Mouse (Mus musculus) limb, embryonic 14.5 days (tissue): ENCODE data around the gene Zfp281. TPM values are rescaled to one million over a fixed set of nuclear protein-coding genes. Genes with fewer than 3 reads are reported as not detected.

ENCODE experiments used
- ATAC-seq: fragments of 200-750 bp; cut with Nextera tagmentation; 2 replicates; pipeline ENCODE4 v1.8.0; 2017; ENCODE audit warnings: low read depth, moderate number of reproducible peaks, moderate TSS enrichment; ENCODE audit not compliant: low FRiP score
- DNase-seq: peaks from one replicate; pipeline ENCODE4 v3.0.0-alpha.2; 2015; ENCODE audit warnings: low spot score
- H3K27ac ChIP-seq: fragments of 300-500 bp; sonication (generic); replicated peaks from 2 replicates; pipeline ENCODE4 v1.5.1; 2014; ENCODE audit warnings: low read depth, mild to moderate bottlenecking, low read length, moderate library complexity, mixed read lengths
- H3K27me3 ChIP-seq: fragments of 300-500 bp; sonication (generic); 2 replicates; pipeline ENCODE4 v1.6.1; 2014; ENCODE audit warnings: low read length, mixed read lengths; ENCODE audit not compliant: control insufficient read depth, insufficient read depth
- H3K36me3 ChIP-seq: fragments of 300-500 bp; sonication (generic); 2 replicates; pipeline ENCODE4 v1.6.1; 2014; ENCODE audit warnings: mild to moderate bottlenecking, low read length, moderate library complexity, mixed read lengths; ENCODE audit not compliant: control insufficient read depth, insufficient read depth
- H3K4me1 ChIP-seq: fragments of 300-500 bp; sonication (generic); 2 replicates; pipeline ENCODE4 v1.6.1; 2014; ENCODE audit warnings: antibody characterized with exemption, low read length, mixed read lengths; ENCODE audit not compliant: control insufficient read depth, insufficient read depth
- H3K4me2 ChIP-seq: fragments of 300-500 bp; sonication (generic); replicated peaks from 2 replicates; pipeline ENCODE4 v1.6.1; 2014; ENCODE audit warnings: low read depth, mild to moderate bottlenecking, low read length, moderate library complexity; ENCODE audit not compliant: severe bottlenecking
- H3K4me3 ChIP-seq: fragments of 300-500 bp; sonication (generic); replicated peaks from 2 replicates; pipeline ENCODE4 v1.5.1; 2014; ENCODE audit warnings: low read length
- H3K9ac ChIP-seq: fragments of 300-500 bp; sonication (generic); 2 replicates; pipeline ENCODE4 v1.6.1; 2014; ENCODE audit warnings: mild to moderate bottlenecking, low read depth, low read length, moderate library complexity; ENCODE audit not compliant: severe bottlenecking
- H3K9me3 ChIP-seq: fragments of 300-500 bp; sonication (generic); 2 replicates; pipeline ENCODE4 v1.6.1; 2016; ENCODE audit warnings: low read length; ENCODE audit not compliant: control insufficient read depth
- POLR2A ChIP-seq: fragments of 200-500 bp; IDR thresholded peaks from 2 replicates; pipeline ENCODE4 v1.8.0; 2012; ENCODE audit warnings: inconsistent platforms, mild to moderate bottlenecking, moderate library complexity, borderline replicate concordance; ENCODE audit not compliant: insufficient read depth, insufficient read length; ENCODE audit errors: extremely low read depth
- WGBS: fragments of 180-500 bp; shearing (Covaris S2); extraction: QIAGEN DNeasy Blood & Tissue Kit; methylation state at CpG from one replicate; pipeline ENCODE4 v1.1.7; 2014; 5-methylcytosine and 5-hydroxymethylcytosine counted together
- polyA plus RNA-seq, 2 experiments: library from polyadenylated mRNA; depleted of rRNA in 1 of 2; stranded (reverse) in 1 of 2; unstranded in 1 of 2; fragments of >200 nt; fragmentation: Nextera tagmentation in 1 of 2; extraction: Ambion mirVana in 1 of 2; gene quantifications; 2 replicates each; pipeline versions ENCODE4 v1.2.1 to v1.2.3; 2012 to 2014

Gene Zfp281
- polyA plus RNA-seq, 2 experiments, result 11.0 to 21.7 TPM

DNA sequence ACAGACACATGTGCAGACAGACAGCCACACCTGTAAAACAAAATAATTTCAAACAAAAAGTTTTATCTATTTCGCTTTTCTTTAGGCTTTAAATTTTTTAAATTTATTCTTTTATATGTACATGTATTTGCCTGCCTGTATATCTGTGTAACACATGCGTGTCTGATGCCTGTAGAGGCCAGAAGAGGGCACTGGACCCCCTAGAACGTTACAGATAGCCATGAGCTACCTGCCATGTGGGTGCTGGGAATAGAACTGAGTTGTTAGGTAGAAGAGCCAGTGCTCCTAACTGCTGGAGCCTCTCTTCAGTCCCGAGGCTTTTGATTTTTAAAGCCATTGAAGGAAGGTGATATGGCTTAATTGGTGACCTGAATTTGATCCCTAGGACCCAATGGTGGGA, 20.5 kb upstream of the Zfp281 start:
- Histone ChIP-seq H3K27me3 (no peaks in the 10 kb centered on the region), H3K27ac (no peak overlapping the region), H3K9me3 (no peaks in the 10 kb centered on the region), H3K9ac (no peak overlapping the region), H3K4me2 (no peak overlapping the region), H3K4me1 (peaks cover 4% of the 10 kb centered on the region; the same call in 1 of the 2 replicates), H3K4me3 (no peak overlapping the region), H3K36me3 (no peaks in the 10 kb centered on the region)
- WGBS, result 81% methylated on average over 4 of the region's 4 CpGs
- DNase-seq, result no peak
- no peak for TF ChIP-seq POLR2A
- no peak for ATAC-seq

DNA sequence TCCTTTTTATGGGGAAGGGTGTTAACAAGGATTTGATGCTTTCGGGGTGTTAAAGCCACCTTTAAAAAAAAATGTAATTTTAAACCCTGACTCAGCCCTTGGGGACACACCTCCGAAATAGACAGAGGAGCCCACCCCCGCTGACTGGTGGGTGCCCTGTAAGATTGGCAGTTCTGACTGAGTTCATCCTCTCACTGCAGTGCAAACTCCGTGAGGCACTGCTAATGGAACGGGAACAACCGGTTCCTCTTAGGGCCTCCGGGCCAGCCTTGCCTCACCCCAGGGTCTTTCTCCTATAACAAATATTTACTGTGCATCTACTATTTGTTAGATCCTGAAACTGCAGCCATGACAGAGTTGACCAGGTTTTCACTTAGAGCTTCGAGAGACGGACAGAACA, 18.9 kb upstream of the Zfp281 start:
- H3K27me3 ChIP-seq, result no peaks in the 10 kb centered on the region
- H3K36me3 ChIP-seq, result no peaks in the 10 kb centered on the region
- DNase-seq (no peak), ATAC-seq (no peak)
- no peaks in the 10 kb centered on the region for H3K4me1 ChIP-seq
- no peak overlapping the region for H3K9ac ChIP-seq
- H3K4me2 ChIP-seq, result no peak overlapping the region
- no peak overlapping the region for H3K4me3 ChIP-seq
- 57% methylated on average over 9 of the region's 9 CpGs for WGBS
- no peak overlapping the region for H3K27ac ChIP-seq
- no peak for TF ChIP-seq POLR2A
- H3K9me3 ChIP-seq, result no peaks in the 10 kb centered on the region

DNA sequence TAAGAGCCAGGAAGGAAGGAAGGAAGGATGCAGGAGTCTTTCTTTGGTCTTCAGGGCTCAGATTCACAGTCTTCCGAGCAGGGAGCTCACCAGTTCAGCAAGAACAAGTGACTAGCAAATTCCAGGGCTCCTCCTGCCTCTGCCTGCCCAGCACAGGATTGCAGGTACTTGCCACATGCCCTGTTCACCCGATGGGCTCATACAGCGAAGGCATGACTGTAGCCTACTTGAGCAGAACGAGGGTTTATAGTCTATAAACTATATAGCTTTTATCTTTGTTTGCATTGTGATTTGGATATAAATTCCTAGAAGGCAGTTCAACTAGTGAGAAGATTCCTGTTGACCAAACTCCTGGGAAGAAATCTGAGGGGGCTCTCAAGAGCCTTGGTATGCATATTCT, 18.4 kb upstream of the Zfp281 start:
- no peak overlapping the region for H3K4me3 ChIP-seq
- no peak overlapping the region for H3K4me2 ChIP-seq
- ATAC-seq (no peak), DNase-seq (no peak)
- H3K9ac ChIP-seq, result no peak overlapping the region
- H3K4me1 ChIP-seq, result no peaks in the 10 kb centered on the region
- no peak overlapping the region for H3K27ac ChIP-seq
- 70% methylated on average over 4 of the region's 4 CpGs for WGBS
- TF ChIP-seq POLR2A, result no peak
- no peaks in the 10 kb centered on the region for H3K27me3 ChIP-seq
- no peaks in the 10 kb centered on the region for H3K36me3 ChIP-seq
- H3K9me3 ChIP-seq, result no peaks in the 10 kb centered on the region

DNA sequence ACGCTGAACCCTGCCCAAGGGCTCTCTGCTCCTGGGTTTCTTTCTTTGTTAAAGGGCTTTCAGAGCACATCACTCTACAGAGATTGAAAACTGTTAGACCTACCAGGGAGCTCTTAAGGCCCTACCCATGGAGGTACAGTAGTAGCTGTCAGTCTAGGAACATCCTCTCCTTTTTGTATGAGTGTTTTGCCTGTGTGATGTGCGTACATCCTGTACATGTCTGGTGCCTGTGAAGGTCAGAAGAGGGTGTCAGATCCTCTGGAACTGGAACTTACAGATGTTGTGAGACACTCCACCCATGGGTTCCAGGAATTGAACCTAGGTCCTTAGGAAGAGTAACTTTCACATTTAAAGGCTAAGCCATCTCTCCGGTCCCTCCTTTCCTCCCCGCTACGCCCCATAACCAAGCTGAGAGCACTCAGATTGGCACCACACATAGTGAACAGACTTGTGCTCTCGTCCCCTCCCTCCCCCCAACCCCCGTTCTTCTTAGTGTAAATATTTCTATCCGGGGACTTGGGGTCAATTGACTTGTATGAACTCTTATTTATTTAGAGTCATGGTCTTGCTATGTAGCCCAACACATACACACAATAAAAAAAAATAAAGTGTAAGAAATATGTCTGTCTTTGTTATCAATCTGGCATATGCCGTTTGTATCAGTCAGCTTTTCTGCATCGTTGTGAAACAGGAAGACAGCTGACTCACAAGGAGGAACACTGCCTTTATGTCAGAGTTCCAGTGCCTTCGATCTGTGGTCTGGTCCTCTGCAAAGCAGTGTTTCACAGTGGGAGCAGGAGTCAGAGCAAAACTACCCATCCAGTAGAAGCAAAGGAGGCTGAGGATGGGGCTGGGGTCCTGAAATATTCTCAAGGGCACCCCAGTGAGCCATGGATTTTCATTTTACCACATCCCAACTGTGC, 16.1 kb upstream of the Zfp281 start:
- Histone ChIP-seq H3K4me1 (no peaks in the 10 kb centered on the region), H3K36me3 (no peaks in the 10 kb centered on the region), H3K9ac (no peak overlapping the region), H3K4me2 (no peak overlapping the region), H3K27ac (no peak overlapping the region), H3K9me3 (no peaks in the 10 kb centered on the region), H3K27me3 (no peaks in the 10 kb centered on the region), H3K4me3 (no peak overlapping the region)
- DNase-seq, result no peak
- 84% methylated on average over 11 of the region's 11 CpGs for WGBS
- TF ChIP-seq POLR2A, result no peak
- no peak for ATAC-seq

DNA sequence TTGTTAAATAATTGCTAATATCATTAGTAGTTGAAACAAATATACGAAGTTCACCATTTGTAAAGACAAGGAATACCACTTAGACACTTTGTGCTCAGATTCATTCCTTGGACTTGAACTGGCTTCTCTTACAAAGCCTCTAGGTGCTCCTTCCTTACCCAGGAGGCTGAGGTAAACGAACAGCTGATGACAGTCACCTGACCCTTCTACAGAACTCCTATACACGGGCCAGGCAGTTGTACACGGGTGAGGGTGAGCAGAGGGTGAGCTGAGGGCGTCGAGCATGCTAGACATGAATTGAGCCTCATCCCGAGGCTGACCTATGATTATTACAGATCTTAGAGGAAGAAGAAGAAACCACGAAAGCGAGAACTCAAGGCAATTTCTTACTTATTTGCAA, 12.9 kb upstream of the Zfp281 start:
- Histone ChIP-seq H3K36me3 (no peaks in the 10 kb centered on the region), H3K4me3 (no peak overlapping the region), H3K27me3 (no peaks in the 10 kb centered on the region), H3K27ac (no peak overlapping the region), H3K9ac (no peak overlapping the region), H3K4me2 (no peak overlapping the region), H3K9me3 (no peaks in the 10 kb centered on the region), H3K4me1 (no peaks in the 10 kb centered on the region)
- 77% methylated on average over 9 of the region's 9 CpGs for WGBS
- no peak for ATAC-seq
- TF ChIP-seq POLR2A, result no peak
- DNase-seq, result no peak
